Mouse (Mus musculus) layer of hippocampus, adult 11-12 months (tissue): Measurements from ENCODE around the gene Carm1.
"Not testable (repeated sequence)": the region's sequence is repeated elsewhere in the genome, so short reads cannot be mapped to it uniquely, and the experiment has no call there.

Experiments
- DNase-seq: peaks from one replicate; pipeline ENCODE4 v3.0.0; 2022; ENCODE audit warnings: low spot score

Carm1 gene

DNA sequence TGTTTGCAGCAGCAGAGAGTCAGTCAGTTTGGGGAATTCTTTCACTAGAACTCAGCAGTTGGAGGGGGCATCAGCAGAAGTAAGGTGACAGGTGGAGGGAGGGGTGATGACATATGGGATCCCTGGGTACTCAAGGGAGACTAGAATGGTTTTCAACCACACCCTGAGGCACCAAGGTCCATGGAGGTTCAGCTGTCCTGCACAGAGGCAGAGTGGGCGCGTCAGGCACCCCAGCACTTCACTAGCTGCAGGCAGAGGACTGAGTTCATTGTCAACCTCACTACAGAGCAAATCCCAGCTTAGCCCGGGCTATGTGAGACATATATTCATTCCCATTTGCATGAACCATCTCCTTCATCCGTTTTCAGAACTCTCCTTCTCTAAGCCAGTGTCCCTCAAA lies 9.7 kb upstream of the Carm1 start:
- DNase-seq = no peak

DNA sequence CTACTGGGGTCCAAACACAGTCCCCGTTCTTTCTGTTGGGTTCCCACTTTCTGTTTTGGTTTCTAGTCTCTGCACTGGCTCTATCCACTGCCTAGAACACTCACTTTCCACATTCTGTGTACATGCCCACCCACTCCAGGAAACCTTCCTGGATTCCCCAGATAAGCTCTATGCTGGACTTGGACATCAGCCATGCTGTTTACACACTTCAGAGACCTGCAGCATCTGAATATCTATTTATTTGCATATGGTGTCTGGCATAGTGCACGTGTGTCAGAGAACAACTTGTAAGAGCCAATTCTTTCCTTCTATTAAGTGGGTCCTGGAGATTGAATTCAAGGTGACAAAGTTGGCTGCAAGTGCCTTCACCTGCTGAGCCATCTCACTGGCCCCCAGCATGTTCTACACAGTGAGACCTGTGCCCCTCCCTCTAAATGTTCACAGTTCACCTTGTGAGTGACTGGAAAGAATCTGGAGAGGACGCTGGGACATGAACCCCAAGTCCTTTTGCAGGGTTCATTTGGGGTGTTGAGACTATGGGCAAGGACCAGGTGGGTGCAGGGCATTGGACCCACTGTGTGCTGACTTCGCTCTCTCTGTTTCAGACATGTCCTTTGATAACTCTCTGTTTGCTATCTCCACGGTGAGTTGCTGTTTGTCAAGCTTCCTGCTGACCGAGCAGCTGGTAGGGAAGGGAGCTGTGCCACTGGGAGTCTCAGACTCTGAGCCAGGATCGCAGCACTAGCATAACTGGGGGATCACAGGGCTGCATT lies 6.5 kb upstream of the Carm1 start:
- DNase-seq = no peak

DNA sequence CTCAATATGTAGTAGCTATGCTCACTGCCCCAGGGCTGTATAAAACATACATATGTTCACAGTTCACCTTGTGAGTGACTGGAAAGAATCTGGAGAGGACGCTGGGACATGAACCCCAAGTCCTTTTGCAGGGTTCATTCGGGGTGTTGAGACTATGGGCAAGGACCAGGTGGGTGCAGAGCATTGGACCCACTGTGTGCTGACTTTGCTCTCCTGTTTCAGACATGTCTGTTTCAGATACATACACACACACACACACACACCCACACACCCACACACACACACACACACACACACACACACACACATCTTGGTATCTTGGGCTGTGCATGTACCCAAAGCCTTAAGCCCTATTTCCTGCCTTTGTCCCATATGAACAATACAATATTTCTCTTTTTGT lies 4.7 kb upstream of the Carm1 start:
- DNase-seq = not testable (repeated sequence)

DNA sequence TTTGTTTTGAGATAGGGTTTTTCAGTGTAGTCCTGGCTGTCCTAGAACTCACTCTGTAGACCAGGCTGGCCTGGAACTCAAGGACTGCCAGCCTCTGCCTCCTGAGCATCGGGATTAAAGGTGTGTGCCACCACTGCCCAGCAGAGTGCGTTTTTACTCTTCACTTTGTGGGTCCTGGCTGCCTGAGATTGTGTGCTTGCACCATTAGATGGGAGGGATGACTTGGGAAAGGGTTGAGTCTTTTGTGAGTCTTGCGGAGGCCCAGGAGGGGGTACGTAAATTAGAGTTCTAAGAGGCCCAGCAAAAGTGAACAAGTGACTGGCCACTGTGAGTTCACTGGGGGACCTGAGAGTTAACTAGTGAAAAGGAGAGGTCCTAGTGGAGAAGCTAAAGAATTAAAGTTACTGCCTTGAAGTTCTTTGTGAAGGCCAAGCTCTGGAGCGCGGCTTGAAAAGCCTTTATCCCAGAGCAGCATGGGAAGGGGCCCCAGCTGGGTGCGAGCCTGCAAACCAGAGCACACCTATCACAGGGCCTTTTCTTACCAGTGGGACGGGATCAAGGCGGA lies 1.3 kb upstream of the Carm1 start:
- DNase-seq = no peak

DNA sequence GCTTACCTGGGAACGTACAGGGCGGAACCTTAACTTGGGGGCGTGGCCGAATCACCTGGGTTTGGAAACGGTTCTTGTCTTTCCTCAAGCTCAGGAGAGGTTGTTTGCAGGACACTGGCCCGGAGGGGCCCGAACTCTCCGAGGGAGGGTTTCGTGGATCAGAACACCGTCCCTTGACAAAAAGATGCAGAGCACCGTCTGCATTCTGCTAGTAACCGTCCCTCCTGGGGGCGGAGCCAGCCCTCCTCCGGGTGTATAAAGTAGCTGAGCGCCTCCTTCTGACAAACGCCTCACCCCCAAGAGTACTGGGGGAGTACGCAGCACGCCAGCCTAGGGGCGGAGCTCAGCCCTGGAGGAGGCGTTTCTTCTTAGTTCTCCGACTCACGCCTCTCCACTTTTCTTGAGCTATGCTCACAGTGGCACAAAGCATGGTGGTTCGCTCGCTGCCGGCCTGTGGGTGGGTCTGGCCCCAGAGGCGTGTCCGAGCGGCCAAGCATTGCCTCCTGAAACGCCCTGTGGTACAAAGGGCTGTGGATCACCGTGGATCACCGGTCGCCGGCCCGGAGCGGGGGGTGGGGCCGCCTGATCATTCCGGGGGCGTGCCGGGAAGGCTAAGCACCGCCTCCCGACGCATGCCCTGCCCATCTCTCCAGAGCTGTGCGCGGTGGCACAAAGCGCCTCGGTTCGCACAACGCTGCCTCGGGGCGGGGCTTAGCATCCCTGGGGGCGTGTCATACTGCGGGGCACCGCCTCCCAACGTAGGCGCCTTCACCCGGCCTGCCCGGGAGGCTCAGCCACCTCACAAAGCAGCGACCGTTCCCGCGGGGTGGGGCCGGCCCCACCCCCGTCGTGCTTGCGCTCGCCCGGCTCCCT lies 542 bp upstream of the Carm1 start:
- DNase-seq = peak; percentile 99

DNA sequence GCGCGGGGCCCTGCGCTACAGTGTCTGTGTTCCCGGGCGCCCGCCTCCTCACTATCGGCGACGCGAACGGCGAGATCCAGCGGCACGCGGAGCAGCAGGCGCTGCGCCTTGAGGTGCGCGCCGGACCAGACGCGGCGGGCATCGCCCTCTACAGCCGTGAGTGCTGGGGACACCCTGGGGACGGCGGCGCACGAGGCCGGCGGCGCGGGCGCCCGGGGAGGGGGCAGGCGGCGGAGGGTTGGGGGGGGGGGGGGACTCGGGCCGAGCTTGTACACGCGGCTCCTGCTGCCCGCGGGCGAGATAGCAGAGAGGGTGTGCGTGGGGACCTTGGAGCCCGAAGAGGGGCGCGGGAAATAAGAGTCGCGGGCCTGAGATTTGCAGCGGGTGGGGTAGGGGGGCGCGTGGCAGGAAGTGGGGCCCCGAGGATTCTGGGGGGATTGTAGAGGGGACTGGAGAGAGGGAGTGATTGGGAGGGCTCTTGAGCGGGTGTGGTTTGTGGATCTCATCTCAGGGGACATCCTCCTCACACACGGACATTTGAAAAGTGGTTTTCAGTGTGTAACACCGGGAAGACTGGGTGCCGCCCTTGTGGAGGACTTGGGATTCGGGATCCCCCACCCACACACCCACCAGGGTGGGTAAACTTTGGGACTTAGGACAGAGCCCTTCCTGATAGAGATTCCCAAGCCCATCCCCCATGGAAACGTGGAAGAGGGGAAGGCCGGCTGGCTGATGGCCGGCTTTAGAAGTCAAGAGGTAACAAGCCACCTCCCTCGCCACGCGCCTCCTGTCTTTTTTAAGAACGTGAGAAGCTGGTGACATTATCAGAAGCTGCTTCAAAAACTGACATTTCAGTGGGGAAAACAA lies 614 bp downstream of the Carm1 start:
- peak; percentile 65 for DNase-seq

DNA sequence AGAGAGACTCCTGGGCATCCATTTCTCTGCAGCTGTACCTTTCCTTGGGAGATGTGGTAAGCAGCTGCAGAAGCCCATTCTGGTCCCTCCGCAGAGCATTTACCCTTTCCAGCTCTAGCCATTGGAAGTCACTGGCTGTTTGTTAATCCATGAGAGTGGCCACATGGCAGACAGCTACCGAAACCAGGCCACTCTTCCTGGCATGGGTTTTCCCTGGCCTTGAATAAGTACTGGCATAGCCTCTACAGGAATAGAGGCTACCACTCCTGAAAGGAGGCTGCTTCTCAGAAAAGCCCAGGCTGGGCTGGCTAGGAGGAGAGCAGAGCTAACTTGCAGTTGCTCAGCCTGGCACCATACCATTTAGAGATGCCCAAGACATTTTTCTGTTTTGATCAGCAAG lies 4.4 kb downstream of the Carm1 start:
- DNase-seq = no peak

DNA sequence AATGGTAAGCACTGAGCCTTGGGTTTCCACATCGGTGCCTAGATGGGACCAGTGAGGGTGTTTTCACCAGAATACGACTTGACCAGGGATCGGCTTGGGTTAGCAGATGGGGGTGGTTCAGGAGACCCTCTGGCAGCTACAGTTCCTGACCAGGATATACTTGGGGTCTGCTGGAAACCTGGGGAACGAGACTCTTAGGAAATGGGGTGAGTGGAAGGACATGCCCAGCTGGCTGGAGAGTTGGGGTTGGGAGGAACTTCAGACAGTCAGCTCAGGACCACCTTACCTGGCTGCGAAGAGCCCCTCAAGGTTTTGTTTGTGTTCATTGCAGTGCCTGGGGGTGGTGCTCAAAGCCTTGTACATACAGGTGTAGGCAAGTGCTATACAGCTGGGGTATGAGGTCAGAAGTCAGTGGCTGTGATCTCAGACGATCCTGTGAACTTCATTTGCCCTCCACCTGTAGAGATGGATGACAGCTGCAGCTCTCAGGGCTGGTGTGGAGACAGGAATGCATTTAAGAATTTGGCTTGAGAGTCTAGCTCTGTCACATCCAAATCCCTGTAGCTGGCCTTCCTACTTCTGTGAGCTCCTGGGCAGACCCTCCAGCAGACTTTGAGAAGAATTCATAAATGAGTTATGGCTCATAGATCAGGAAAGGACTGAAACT lies 7.0 kb downstream of the Carm1 start:
- no peak for DNase-seq

DNA sequence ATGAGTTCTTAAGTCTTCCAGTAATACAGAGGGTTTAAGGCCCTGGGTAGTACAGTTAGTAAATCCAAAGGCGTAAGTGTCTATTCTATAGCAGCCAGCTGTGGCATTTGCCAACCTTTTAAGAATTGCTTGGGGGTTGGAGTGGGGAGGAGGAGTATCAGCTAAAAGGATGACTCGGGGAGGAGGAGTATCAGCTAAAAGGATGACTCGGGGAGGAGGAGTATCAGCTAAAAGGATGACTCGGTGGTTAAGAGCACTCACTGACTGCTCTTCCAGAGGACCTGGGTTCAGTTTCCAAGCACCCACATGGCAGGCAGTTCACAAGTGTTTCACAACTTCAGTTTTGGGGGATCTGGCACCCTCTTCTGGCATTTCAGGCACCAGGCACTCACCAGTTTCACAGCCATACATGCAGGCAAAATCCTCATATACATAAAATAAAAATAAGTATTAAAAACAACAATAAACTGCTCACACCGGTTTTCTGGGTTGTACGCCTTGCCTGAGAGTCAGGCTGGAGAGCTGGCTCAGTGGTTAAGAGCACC lies 8.6 kb downstream of the Carm1 start:
- DNase-seq = no peak

DNA sequence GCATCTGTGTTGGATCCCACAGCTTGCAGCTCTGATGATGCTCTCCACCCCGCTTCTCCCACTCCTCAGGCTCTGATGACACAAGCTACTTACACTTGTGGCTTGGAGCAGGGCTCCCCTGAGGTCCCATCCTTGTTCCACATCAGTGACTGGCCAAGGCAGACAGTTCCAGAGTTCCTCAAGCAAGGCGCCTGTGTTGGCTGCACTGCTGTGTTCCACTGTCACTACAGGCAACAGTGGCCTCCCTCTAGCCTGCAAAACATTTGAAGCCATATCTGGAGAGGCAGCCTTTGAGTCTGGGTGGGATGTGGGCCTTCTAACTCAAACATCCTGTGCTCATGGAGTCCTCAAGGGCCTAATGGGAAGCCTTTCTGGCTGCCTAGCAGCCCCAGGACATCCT lies 10.3 kb downstream of the Carm1 start:
- DNase-seq = no peak

DNA sequence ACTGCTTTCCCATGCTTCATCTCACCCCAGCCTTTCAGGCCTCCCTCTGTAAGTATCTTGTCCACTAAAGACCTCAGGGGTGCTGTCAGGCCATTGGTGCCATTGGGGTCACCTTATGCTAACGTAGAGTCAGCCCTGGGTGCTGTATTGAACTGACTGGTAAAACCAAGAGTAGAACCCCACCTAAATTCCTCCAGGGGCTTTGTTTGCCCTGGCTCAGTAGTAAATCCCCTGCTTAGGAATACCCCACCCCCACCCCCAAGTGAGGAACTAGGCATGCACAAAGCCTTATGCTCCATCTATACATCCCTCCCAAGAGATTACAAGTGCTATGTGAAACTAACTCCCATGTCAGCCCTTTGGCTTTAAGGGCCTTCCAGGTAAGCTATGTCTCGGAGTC lies 10.9 kb downstream of the Carm1 start:
- DNase-seq = no peak

DNA sequence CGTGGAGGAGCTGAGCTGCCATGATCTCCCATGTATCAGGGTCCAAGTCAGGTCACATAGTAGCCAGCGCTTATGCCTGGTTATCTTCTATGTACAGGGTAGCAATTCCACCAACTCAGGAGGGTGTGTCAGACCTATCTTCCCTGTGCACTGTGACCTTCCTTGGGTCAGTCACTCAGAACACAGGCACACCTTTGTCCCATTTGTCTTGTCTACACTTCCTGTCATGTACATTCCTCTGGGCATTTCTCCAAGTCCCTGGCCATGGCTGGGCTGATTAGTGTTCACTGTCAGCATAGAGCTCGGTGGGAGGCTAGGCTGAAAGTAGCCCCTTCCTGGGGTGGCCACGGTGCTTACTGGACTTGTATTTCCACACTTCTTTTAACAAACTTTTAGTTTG lies 11.7 kb downstream of the Carm1 start:
- DNase-seq = no peak

DNA sequence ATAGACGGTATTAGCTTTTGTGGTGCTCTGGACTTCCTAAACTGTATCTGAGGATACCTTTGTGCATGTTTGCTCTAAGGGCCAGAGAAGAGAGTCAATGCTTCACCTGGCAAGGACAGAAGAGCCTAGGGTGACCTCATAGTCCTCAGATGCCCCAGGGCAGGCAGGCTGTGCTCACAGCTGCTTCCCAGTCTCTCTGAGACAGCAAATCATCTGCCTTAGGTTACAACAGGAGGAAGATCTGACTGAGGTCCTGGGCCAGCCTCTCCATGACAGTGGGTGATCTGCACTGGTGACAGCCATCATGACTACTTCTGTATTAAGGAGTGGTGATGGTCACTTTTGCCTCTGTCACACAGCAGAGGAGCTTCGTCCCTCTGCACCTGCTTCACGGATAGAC lies 12.5 kb downstream of the Carm1 start:
- no peak for DNase-seq

DNA sequence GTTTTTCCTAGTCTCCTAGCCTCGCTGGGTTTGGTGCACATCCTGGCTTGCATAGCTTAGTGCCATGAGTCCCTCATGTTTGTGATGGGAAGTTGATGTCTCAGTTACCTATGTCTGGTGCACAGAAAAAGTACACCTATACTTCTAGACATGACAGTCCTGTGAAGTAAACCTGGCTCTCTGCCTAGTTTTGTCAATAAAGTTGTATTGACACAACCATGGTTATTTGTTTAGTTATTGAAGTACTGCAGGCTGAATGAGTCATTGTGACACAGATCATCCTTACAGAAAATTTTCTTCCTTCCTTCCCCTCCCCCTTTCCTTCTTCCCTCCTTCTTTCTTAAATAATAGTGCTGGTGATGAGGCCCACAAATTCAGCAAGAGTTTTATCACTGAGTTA lies 17.7 kb downstream of the Carm1 start:
- DNase-seq = no peak

DNA sequence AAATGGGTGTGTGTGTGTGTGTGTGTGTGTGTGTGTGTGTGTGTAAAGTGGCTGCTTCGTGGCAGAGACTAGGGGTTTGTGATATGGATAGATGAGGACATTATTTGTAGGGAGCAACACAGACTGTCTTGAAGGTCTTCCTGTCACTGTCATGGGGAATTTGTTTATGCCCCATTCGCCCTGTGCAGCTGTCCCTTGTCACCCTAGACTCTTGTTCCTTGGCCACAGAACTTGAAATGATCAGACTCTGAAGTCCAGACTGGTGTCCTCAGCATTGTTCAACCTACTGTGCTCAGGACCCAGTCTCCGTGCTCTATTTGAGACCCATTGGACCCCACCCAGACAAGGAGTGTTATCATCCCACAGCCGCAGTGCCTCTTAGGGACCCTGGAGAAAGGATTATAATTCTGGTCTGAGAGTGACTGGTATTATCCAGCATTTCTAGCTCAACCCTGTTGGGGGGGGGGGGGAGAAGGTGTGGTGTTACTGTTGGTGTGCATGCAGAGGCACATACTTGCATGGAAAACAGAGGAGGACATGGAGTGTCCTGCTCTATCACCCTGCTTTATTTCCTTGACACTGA lies 18.4 kb downstream of the Carm1 start:
- no peak for DNase-seq

DNA sequence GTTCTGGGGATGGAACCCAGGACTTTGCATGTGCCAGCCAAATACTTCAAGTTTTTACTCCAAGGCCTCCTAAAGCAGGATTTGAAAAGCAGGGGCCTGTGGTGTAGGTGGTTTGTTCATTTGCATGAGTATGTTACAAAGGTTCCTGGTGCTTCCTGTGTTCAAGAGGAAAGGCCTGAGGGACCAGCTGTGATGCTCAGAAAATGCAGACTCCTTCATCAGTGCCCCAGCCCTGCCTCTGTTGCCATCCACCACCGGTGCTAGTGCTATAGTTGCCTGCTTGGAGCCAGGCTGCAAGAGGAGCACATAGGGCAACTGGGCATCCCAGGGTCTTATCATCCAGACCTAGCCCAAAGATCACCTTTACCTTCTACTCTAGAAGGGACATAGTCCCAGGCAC lies 19.8 kb downstream of the Carm1 start:
- no peak for DNase-seq

DNA sequence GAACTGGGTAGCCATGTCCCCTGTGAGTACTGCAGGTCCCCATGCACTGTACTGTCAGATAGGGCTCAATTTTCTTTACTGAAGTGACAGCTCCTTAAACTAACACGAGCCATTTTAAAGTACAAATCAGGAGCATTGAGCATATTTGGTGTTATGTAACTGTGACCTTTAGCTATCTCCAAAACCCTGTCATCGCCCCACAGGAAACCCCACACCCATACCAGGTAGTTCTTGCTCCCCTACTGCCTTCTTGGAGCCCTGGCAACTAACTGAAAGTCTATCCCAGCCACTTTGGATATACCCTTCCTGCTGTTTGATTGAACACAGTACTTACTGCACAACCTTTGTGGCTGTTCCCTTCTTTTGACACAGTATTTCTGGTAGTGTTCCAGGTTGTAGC lies 20.4 kb downstream of the Carm1 start:
- DNase-seq = no peak

DNA sequence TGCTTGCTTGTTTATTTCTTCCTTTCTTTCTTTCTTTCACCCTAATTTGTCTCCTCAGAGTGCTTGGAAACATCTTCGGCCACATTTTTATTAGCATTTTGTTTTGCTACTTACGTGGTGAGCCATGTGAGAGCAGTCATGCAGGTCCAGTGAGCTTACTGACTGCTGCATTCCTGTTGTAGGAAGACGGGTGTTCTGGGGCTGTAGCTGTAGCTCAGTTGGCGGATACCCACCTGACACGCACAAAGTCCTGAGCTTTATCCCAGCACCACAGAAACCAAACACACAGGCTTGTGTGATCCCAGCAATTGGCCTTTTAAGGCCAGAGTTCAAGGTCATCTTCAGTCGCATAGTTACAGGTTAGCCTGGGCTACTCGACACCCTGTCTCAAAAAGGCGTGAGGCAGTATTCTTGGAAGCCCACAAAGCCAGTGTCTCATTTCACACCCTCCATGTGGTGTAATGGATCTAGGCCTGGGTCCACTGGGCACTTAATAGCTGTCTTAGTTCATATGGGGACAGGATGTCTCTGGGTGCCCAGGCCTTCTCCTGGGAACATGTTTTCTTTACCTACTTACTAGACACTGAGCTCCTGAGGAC lies 22.1 kb downstream of the Carm1 start:
- no peak for DNase-seq

DNA sequence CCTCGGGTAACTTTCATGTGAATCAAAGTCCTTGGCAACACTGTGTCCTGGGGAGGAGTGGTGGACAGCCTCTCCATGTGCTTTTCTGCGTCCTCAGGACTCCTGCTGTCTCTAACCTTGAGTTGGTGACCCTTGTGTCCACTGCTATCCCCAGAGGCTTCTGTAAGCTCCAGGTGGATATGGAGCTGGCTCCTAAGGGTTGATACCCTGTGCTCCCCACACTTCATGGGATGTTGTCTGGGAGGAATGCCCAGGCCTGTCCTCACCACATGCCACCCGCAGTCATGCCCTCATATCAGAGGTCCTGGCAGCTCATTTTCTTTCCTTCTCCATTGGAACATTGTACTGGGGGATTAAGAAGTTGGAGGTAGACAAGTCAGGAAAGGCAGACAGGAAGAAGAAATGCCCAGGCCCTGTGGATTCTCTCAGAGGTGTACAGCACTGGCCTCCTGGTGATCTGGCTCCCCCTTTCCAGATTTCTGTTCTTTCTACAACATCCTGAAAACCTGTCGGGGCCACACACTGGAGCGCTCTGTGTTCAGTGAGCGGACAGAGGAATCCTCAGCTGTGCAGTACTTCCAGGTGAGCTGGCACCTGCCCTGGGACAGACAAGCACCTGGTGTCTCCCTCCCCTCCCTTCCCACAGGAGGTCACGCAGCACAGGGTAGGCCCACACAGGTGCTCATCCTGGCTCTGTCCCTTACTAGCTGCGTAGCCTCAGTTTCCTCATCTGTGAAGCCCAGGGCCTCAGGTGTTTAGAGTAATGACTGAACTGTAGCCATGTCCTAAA lies 27.5 kb downstream of the Carm1 start:
- no peak for DNase-seq

DNA sequence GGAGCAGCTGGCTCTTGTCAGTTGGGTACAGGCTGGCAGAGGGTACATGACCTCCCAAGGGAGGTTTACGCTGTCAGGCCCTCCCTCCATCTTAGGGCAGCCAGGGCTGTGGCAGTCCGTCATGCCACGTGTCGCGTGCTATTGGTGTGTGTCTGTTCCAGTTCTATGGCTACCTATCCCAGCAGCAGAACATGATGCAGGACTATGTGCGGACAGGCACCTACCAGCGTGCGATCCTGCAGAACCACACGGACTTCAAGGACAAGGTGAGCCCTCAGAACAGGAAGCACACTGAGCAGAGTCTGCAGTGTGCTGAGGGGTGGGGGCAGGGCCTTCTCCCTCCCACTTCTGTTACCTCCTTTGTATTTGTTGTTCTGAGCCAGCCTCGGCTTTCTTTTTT lies 28.6 kb downstream of the Carm1 start:
- DNase-seq = no peak
